Mouse (Mus musculus) cortical plate, adult 2 months (tissue): ENCODE data around the gene Ccdc125. TPM values are rescaled to one million over a fixed set of nuclear protein-coding genes. Genes with fewer than 3 reads are reported as not detected.
A peak's percentile ranks its signal among the peaks of the same experiment; 100 is the strongest.

Experiments
- H3K27ac ChIP-seq: fragments of 200-500 bp; 2 replicates; pipeline ENCODE4 v1.5.1; 2012; ENCODE audit warnings: low read length, control low read depth, inconsistent platforms; ENCODE audit not compliant: insufficient read depth
- H3K4me1 ChIP-seq: fragments of 200-500 bp; 2 replicates; pipeline ENCODE4 v1.6.1; 2011; ENCODE audit warnings: low read length; ENCODE audit not compliant: control insufficient read depth, insufficient read depth
- H3K4me3 ChIP-seq: fragments of 200-500 bp; 2 replicates; pipeline ENCODE4 v1.5.1; 2011; ENCODE audit warnings: mild to moderate bottlenecking, low read length, control low read depth; ENCODE audit not compliant: insufficient read depth
- CTCF ChIP-seq: fragments of 200-500 bp; IDR thresholded peaks from 2 replicates; pipeline ENCODE4 v1.5.1; 2011; ENCODE audit warnings: mild to moderate bottlenecking, control low read depth, low read length; ENCODE audit not compliant: insufficient read depth; ENCODE audit errors: extremely low read depth
- POLR2A ChIP-seq: fragments of 200-500 bp; IDR thresholded peaks from 2 replicates; pipeline ENCODE4 v1.6.1; 2011; ENCODE audit warnings: mild to moderate bottlenecking, low read length, control low read depth; ENCODE audit not compliant: insufficient read depth; ENCODE audit errors: extremely low read depth
- polyA plus RNA-seq: library from polyadenylated mRNA; depleted of rRNA; stranded (reverse); fragments of >200 nt; gene quantifications from 2 replicates; pipeline ENCODE4 v1.2.3, GENCODE M21; 2012; rRNA removed

The Ccdc125 gene
- polyA plus RNA-seq, 1 experiment = 0.58 TPM

DNA sequence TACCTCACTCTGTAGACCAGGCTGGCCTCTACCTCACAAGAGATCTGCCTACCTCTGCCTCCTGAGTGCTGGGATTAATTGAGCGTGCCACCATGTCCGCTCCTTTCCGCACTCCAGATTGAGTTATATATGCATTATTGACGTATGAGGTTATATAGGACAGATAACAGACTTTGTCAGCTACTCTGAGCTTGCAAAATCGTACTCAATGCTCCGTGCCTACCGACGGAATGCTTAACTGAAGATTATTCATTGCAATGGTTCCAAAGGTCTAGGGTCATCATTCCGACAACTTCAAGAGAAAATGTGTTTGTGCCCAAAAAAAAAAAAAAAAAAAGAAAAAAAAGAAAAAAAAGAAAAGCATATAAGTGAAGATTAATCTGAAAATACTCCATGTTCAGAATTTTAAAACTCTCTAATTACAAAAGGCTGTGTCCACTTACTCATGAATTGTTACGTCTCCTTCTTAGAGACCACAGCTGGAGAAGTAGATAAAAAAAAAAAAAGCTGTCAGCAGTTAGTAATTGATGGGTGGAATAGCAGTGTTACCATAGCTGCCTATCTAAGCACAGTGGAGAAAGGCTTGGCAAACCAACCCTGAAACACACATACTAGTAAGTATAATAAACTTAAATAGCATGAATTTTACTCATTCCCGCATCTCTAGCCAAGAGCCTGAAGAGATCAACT is 74.0 kb downstream of the Ccdc125 start:
- Histone ChIP-seq H3K4me1 (peaks cover 4% of the 10 kb centered on the region), H3K4me3 (peak overlapping the region; percentile 74), H3K27ac (no peak overlapping the region)
- TF ChIP-seq CTCF = no peak
- no peak for TF ChIP-seq POLR2A

DNA sequence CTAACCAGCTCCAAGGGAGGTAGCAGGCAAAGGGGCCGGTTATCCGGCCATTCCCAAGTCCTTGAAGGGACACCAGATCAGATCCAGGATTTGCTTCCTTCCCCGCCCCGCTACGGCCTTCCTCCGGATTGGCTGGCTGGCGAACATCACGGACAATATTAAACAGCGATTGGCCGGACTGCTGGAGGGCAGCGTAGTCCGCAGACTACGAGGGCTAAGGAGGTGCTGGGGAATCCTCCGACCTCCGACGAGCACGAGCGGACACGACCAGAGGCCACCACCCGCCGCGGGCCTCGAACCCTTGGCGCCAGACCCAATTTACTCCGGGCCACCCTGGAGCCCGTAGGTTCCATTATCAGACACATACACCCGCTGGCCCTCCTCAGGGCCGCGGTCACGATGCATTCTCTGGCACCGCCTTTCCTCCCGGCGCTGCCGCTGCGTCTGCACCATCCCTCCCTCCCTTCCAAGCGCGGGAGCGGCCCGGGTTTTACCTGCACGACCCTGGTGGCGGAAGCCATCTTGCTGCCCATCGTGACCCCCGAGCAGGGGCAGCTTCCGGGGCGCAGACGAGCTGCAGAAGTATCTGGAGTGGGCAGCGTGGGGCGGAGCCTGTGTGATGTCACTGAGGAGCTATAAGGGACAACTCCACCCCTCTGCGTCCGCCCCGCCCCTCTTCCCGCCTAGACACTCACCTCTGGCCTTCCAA is 74.7 kb downstream of the Ccdc125 start, which contains the start of gene Mrps36:
Mrps36 (minus strand) TSS at position 624 of the 709 bp plus-strand sequence.
- peak; percentile 80; the same call in 1 of the 2 replicates for TF ChIP-seq POLR2A
- TF ChIP-seq CTCF = no peak
- Histone ChIP-seq H3K4me1 (peaks cover 4% of the 10 kb centered on the region), H3K4me3 (peak within 1 kb of the TSS; percentile 74), H3K27ac (peak within 1 kb of the TSS; percentile 79)

DNA sequence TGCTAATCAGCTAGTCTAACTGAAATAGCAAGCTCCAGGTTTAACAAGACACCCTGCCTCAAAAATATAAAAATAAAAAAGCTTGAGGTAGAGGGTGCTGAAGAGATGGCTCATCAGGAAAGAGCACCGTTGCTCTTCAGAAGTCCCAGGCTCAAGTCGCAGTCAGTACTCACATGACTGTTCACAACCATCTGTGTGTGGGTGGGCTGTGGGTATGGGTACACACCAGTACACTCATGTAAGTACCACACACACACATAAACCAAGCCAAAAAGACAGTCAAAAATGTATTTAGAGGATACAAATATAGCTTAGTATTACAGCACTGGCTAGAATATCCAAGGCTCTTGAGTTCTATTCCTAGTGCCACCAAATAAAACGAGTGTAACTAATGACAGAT is 76.6 kb downstream of the Ccdc125 start:
- TF ChIP-seq POLR2A (no peak), CTCF (no peak)
- H3K4me3 ChIP-seq = no peak overlapping the region
- H3K27ac ChIP-seq = no peak overlapping the region
- H3K4me1 ChIP-seq = peaks cover 4% of the 10 kb centered on the region

Other genes starting within 250 kb of the Ccdc125 start
- gene Naip1, start 216.8 kb upstream of the Ccdc125 start, polyA plus RNA-seq = 0.23 and 0.33 TPM in 2 replicates
- 60.7 and 62.2 TPM in 2 replicates for gene Gtf2h2, start 177.1 kb upstream of the Ccdc125 start, polyA plus RNA-seq
- 9.3 and 10.3 TPM in 2 replicates for gene Ocln, start 117.0 kb upstream of the Ccdc125 start, polyA plus RNA-seq
- gene Marveld2, start 52.7 kb upstream of the Ccdc125 start, polyA plus RNA-seq = 1.6 and 1.9 TPM in 2 replicates
- gene Ak6, start 18.7 kb upstream of the Ccdc125 start, polyA plus RNA-seq = 147 and 150 TPM in 2 replicates
- 12.7 and 13.0 TPM in 2 replicates for gene Rad17, start 18.7 kb upstream of the Ccdc125 start, polyA plus RNA-seq
- gene Taf9, start 18.1 kb upstream of the Ccdc125 start, polyA plus RNA-seq = 19.6 and 22.3 TPM in 2 replicates
- gene Cdk7, start 61.2 kb downstream of the Ccdc125 start, polyA plus RNA-seq = 19.5 and 20.6 TPM in 2 replicates
- 85.2 and 87.5 TPM in 2 replicates for gene Mrps36, start 74.9 kb downstream of the Ccdc125 start, polyA plus RNA-seq
- gene Cenph, start 106.2 kb downstream of the Ccdc125 start, polyA plus RNA-seq = 1.2 and 1.3 TPM in 2 replicates
- 0.49 and 1.3 TPM in 2 replicates for gene Ccnb1, start 116.9 kb downstream of the Ccdc125 start, polyA plus RNA-seq
- 43.5 and 43.7 TPM in 2 replicates for gene Slc30a5, start 163.7 kb downstream of the Ccdc125 start, polyA plus RNA-seq